Mouse (Mus musculus) limb, embryonic 10.5 days (tissue): Measurements from ENCODE around the gene Rftn1. TPM values are rescaled to one million over a fixed set of nuclear protein-coding genes. Genes with fewer than 3 reads are reported as not detected.

ENCODE experiments used
- DNase-seq: peaks from one replicate; pipeline ENCODE4 v3.0.0-alpha.2; 2017; ENCODE audit warnings: low spot score
- H3K27ac ChIP-seq: fragments of 300-500 bp; sonication (generic); 2 replicates; pipeline ENCODE4 v1.5.1; 2016; ENCODE audit warnings: mild to moderate bottlenecking
- H3K27me3 ChIP-seq: fragments of 300-500 bp; sonication (generic); 2 replicates; pipeline ENCODE4 v1.6.1; 2016; ENCODE audit warnings: low read depth, mild to moderate bottlenecking; ENCODE audit not compliant: poor library complexity, severe bottlenecking
- H3K36me3 ChIP-seq: fragments of 300-500 bp; sonication (generic); 2 replicates; pipeline ENCODE4 v1.6.1; 2016; ENCODE audit warnings: mild to moderate bottlenecking, moderate library complexity
- H3K4me1 ChIP-seq: fragments of 300-500 bp; sonication (generic); 2 replicates; pipeline ENCODE4 v1.6.1; 2016
- H3K4me3 ChIP-seq: fragments of 300-500 bp; sonication (generic); 2 replicates; pipeline ENCODE4 v1.5.1; 2016; ENCODE audit warnings: mild to moderate bottlenecking, moderate library complexity
- H3K9me3 ChIP-seq: fragments of 300-500 bp; sonication (generic); replicated peaks from 2 replicates; pipeline ENCODE4 v1.6.1; 2016; ENCODE audit warnings: mild to moderate bottlenecking
- WGBS: fragments of 180-500 bp; shearing (Covaris S2); methylation state at CpG from one replicate; pipeline ENCODE4 v1.1.7; 2016; 5-methylcytosine and 5-hydroxymethylcytosine counted together
- polyA plus RNA-seq: library from polyadenylated mRNA; unstranded; fragments of >200 nt; fragmentation: Nextera tagmentation; extraction: Ambion mirVana; gene quantifications from 2 replicates; pipeline ENCODE4 v1.2.1, GENCODE M21; 2016

Rftn1 gene
- polyA plus RNA-seq, 1 experiment from 2014 or later = 7.2 TPM

- peaks cover 7% of the 10 kb centered on the region for H3K4me1 ChIP-seq
- H3K9me3 ChIP-seq = no peaks in the 10 kb centered on the region
- no peak overlapping the region for H3K27ac ChIP-seq
- H3K36me3 ChIP-seq = no peaks in the 10 kb centered on the region
- H3K4me3 ChIP-seq = no peak overlapping the region
- DNase-seq = no peak
- H3K27me3 ChIP-seq = no peaks in the 10 kb centered on the region
- WGBS = 79% methylated on average over 10 of the region's 10 CpGs
Observed at GRCm38 (mm10) chr17:50068681-50069138, 121.8 kb downstream of the Rftn1 start.

DNA sequence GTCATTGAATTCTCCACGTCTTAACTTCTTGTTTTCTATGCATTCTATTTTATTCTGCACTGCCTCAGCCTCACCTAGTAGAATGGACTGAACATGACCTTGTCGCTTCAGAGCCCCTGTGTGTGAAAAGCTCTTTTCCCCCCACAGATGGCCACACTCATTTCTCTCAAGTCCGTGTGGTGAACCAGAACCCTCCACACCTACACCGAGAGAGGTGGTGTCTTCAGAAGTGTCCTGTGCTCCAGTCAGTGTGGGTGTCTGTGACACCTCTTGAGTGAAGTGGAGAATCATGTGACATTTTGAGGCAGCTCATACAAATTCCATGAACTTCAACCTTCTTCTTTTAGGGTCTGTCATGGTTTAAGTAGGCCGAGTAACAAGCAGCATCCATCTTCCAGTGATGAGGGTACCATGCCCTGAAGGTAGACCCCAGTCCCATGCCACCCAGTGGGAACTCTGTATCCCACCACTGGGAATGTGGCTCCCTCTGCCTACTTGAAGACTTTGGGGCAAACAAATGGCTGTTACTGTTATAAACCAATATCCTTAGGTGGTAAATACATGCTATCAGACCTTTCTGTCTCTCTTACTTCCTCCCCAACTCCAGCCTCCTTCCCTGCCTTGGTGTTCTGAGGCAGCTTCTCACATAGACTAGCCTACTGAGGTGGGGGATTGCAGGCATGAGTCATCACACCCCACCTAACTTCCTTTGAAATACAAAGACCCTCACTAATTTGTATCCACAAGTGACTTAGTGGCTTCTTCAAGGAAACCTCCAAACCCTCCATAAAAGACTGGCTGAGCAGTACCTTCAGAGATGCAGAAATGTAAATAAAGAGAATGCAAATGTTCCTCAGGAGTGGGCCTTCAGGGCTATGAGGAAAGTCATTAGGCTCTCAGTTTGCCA lies 122.4 kb downstream of the Rftn1 start:
- H3K27me3 ChIP-seq = no peaks in the 10 kb centered on the region
- WGBS = 79% methylated on average over 5 of the region's 5 CpGs
- H3K4me3 ChIP-seq = no peak overlapping the region
- peaks cover 7% of the 10 kb centered on the region for H3K4me1 ChIP-seq
- no peaks in the 10 kb centered on the region for H3K9me3 ChIP-seq
- DNase-seq = no peak
- H3K27ac ChIP-seq = no peak overlapping the region
- H3K36me3 ChIP-seq = no peaks in the 10 kb centered on the region

- no peak overlapping the region for H3K4me3 ChIP-seq
Observed at GRCm38 (mm10) chr17:50066822-50067713, 123.4 kb downstream of the Rftn1 start.

GRCm38 (mm10) chr17:50063832-50064627 lies 126.4 kb downstream of the Rftn1 start:
- Histone ChIP-seq H3K27ac (no peak overlapping the region), H3K27me3 (no peaks in the 10 kb centered on the region), H3K4me1 (no peaks in the 10 kb centered on the region), H3K4me3 (no peak overlapping the region), H3K36me3 (no peaks in the 10 kb centered on the region), H3K9me3 (no peaks in the 10 kb centered on the region)
- DNase-seq = no peak
- WGBS = 90% methylated on average over 13 of the region's 13 CpGs

More at GRCm38 (mm10) chr17:50066822-50067713, 123.4 kb downstream of the Rftn1 start:
- Histone ChIP-seq H3K9me3 (no peaks in the 10 kb centered on the region), H3K36me3 (no peaks in the 10 kb centered on the region), H3K4me1 (peaks cover 7% of the 10 kb centered on the region), H3K27me3 (no peaks in the 10 kb centered on the region), H3K27ac (no peak overlapping the region)
- no peak for DNase-seq
- 81% methylated on average over 8 of the region's 8 CpGs for WGBS

DNA sequence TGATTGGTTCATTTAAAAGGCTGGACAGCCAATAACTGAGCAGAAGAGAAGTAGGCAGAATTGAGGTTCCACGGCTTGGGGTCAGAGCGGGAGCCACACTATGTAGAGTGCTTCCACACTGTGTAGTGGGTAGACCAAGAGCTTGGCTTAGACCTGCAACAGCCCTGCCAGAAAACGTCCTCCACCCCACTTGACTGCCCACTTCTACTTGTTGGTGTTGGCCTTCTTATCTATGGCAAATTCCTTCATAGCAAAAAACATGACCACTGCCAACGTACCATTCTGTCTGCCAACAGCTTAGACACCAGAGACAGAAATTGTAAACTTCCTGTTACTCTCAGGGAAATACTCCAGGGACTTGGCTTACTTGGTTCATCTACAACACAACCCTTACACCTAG lies 127.8 kb downstream of the Rftn1 start:
- no peaks in the 10 kb centered on the region for H3K4me1 ChIP-seq
- WGBS = 96% methylated on average over 4 of the region's 4 CpGs
- H3K4me3 ChIP-seq = no peak overlapping the region
- H3K36me3 ChIP-seq = no peaks in the 10 kb centered on the region
- no peak for DNase-seq
- no peaks in the 10 kb centered on the region for H3K9me3 ChIP-seq
- H3K27ac ChIP-seq = no peak overlapping the region
- H3K27me3 ChIP-seq = no peaks in the 10 kb centered on the region

DNA sequence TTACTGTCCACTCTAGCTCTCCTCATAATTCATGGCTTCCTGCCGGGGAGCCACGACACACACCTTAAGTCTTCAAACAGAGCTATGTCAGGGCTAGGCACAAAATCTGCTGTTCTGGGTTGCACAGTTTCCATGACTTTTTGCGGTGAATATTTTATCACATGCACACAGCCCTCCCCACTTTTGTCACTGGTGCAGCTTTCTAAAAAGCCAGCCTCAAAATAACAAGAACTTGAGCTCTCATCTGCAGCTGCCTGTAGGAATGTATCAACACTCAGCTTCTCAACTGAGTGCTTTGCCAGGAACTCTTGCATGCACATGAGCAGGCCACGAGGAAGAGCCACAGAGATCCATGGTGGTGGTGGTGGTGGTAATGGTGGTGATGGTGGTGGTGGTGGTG lies 129.0 kb downstream of the Rftn1 start:
- DNase-seq = no peak
- Histone ChIP-seq H3K4me1 (no peaks in the 10 kb centered on the region), H3K27me3 (no peaks in the 10 kb centered on the region), H3K36me3 (no peaks in the 10 kb centered on the region), H3K4me3 (no peak overlapping the region), H3K9me3 (no peaks in the 10 kb centered on the region), H3K27ac (no peak overlapping the region)
- 95% methylated on average over 4 of the region's 4 CpGs for WGBS

DNA sequence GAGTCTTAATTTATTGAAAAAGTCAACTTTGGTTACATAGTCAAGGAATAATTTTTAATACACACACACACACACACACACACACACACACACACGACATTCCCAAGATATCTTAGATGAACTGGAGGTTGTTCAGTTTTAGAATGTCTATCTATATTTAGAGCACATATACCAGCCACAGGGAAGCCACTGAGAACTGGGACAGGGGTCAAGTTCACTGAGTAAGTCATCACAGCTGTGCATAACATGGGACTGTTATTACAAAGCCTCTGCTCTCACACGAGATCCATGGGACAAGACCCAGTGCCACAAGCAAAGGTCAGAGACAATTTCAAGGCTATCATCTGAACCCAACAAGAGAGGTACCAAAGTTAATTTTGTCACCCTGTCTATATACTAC lies 130.3 kb downstream of the Rftn1 start:
- Histone ChIP-seq H3K27me3 (no peaks in the 10 kb centered on the region), H3K9me3 (no peaks in the 10 kb centered on the region), H3K36me3 (no peaks in the 10 kb centered on the region), H3K4me3 (no peak overlapping the region), H3K27ac (no peak overlapping the region), H3K4me1 (no peaks in the 10 kb centered on the region)
- WGBS = 77% methylated on average over 2 of the region's 2 CpGs
- DNase-seq = no peak

GRCm38 (mm10) chr17:50059417-50059816 lies 131.1 kb downstream of the Rftn1 start:
- H3K36me3 ChIP-seq = no peaks in the 10 kb centered on the region
- 96% methylated on average over 5 of the region's 5 CpGs for WGBS
- H3K27ac ChIP-seq = no peak overlapping the region
- no peaks in the 10 kb centered on the region for H3K9me3 ChIP-seq
- H3K4me1 ChIP-seq = no peaks in the 10 kb centered on the region
- H3K4me3 ChIP-seq = no peak overlapping the region
- no peak for DNase-seq
- H3K27me3 ChIP-seq = no peaks in the 10 kb centered on the region

- Histone ChIP-seq H3K36me3 (no peaks in the 10 kb centered on the region), H3K4me3 (no peak overlapping the region), H3K27me3 (no peaks in the 10 kb centered on the region), H3K9me3 (no peaks in the 10 kb centered on the region), H3K4me1 (peaks cover 4% of the 10 kb centered on the region; the same call in 1 of the 2 replicates), H3K27ac (no peak overlapping the region)
- 84% methylated on average over 16 of the region's 16 CpGs for WGBS
- no peak for DNase-seq
Observed at GRCm38 (mm10) chr17:50055154-50055756, 135.2 kb downstream of the Rftn1 start.

- WGBS = 92% methylated on average over 7 of the region's 7 CpGs
Observed at GRCm38 (mm10) chr17:50054586-50054985, 135.9 kb downstream of the Rftn1 start.

DNA sequence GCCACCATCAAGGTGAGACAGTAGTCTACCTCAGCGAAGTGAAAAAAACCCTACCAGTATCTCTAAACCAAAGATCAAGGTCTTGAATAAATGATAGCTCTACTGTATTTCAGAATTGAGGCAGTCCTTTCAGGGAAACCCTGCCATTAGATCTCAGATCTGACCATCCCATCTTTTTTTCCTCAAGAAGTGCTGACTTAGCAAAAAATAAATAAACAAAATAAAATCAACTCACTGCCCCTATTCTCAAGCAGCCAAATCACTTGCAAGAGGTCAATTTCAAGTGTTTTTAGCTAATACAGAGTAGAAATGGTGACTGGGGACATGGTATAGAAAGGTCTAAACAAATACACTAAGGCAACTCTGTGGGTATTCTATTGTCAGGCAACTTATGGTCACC lies 136.5 kb downstream of the Rftn1 start:
- H3K27me3 ChIP-seq = no peaks in the 10 kb centered on the region

More at GRCm38 (mm10) chr17:50054586-50054985, 135.9 kb downstream of the Rftn1 start:
- H3K4me3 ChIP-seq = no peak overlapping the region
- DNase-seq = no peak
- H3K27me3 ChIP-seq = no peaks in the 10 kb centered on the region
- no peaks in the 10 kb centered on the region for H3K9me3 ChIP-seq
- peaks cover 4% of the 10 kb centered on the region; the same call in 1 of the 2 replicates for H3K4me1 ChIP-seq
- H3K36me3 ChIP-seq = no peaks in the 10 kb centered on the region
- no peak overlapping the region for H3K27ac ChIP-seq

More for the DNA sequence above, 136.5 kb downstream of the Rftn1 start:
- Histone ChIP-seq H3K9me3 (no peaks in the 10 kb centered on the region), H3K36me3 (no peaks in the 10 kb centered on the region), H3K4me3 (no peak overlapping the region), H3K4me1 (peaks cover 4% of the 10 kb centered on the region; the same call in 1 of the 2 replicates), H3K27ac (no peak overlapping the region)
- 98% methylated on average over 1 of the region's 1 CpGs for WGBS
- DNase-seq = no peak
